Mouse (Mus musculus) right cerebral cortex, postnatal 4 days (tissue): ENCODE results near the gene Dnajb3.
"Not testable (repeated sequence)": the region's sequence is repeated elsewhere in the genome, so short reads cannot be mapped to it uniquely, and the experiment has no call there.

Source experiments
- DNase-seq: peaks from one replicate; pipeline ENCODE4 v3.0.0-alpha.2; 2022

Gene Dnajb3

GRCm38 (mm10) chr1:88214462-88214952 lies 8.9 kb upstream of the Dnajb3 start:
- DNase-seq: no peak

DNA sequence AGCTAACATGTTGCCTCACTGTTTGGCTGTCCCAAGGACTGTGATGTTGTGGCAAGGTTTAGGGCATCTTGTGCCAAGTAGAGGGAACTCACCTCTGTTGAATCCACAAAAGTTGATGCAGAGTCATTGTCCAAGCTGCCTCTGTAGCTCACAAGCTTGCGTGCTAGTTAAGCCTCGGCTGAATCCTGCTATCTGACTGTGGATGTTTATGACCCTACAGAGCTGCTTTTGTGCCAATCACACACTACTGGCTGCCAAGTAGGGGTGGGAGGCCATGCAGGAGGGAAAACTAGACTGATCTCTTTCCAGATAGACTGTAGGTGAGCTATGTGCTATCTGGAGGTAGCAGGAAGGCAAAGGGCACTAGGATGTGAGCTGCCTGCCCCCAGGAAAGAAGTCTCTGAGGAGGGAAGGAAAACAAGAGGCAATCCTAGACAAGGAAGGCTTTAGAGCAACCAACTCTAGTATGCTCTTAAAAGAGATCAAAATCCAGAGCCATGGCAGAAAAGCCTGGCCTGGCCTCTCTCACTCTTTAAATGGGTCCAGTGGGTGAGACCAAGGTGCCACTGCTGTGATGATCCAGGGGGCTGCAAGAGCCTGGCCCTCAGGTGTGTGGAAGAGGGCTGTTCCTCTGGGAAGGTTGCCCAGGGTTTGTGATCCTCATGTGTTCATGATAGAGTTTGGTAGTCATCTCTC lies 8.3 kb upstream of the Dnajb3 start:
- no peak for DNase-seq

DNA sequence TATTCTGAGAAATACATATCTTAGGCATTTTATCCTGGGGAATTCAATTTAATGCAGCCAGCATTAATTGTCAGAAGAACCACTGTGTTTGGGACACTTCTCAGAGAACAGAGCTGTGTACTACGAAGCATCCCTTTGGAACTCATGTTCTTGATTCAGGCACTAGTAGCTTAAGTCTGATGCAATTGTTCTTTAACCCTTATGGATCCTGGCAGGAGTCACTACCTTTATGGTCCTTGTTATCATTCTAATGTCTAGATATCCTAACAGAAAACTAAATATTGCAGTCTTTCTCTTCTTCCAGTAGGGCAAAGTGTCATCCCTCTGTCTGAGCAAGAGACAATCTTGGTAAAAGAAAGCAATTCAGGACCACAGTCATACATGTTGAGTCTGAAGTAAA lies 7.5 kb upstream of the Dnajb3 start:
- DNase-seq: no peak

GRCm38 (mm10) chr1:88212341-88213045 lies 6.9 kb upstream of the Dnajb3 start:
- DNase-seq: no peak

GRCm38 (mm10) chr1:88211812-88212211 lies 6.2 kb upstream of the Dnajb3 start, which contains the start of gene Ugt1a1:
TSS of gene Ugt1a1 (plus strand) at chr1:88211959.
- DNase-seq: no peak

- no peak for DNase-seq
Measured at GRCm38 (mm10) chr1:88206843-88207479, 1.4 kb upstream of the Dnajb3 start.

DNA sequence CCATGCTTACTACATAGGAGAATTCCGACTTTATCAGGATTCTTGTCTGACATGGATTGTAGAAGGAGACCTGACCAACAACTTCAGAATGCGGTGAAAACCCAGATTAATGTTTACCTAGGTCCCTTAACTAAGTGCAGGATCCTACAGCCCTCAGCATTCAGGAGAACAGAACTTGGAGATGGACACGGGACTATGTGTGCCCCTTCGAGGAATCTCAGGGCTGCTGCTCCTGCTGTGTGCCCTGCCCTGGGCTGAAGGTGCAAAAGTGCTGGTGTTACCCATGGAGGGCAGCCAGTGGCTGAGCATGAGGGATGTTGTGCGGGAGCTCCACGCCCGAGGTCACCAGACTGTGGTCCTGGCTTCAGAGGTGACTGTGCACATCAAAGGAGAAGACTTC lies 5.1 kb downstream of the Dnajb3 start, which contains the start of gene Ugt1a2:
TSS of gene Ugt1a2 (plus strand) at position 146 of the 400 bp plus-strand sequence.
- DNase-seq: no peak

DNA sequence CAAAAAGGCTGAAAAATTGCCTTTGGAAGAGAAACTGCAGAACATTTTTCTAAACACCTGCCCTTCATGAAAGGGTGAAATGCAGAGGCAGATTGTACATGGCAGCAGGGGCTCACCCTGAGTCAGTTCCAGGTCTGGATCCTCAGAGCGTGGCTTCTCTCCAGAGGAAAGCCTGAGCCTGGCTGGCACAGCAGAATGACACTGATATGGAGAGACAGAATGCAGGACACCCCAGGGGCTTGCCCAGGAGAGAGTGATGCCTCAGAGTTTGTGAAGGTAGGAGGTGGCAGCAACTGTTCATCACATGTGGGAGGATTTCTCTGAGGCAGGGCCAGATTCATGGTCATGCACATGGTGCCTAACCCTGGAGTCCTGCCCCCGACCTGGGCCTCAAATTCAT lies 5.6 kb downstream of the Dnajb3 start:
- DNase-seq: no peak

DNA sequence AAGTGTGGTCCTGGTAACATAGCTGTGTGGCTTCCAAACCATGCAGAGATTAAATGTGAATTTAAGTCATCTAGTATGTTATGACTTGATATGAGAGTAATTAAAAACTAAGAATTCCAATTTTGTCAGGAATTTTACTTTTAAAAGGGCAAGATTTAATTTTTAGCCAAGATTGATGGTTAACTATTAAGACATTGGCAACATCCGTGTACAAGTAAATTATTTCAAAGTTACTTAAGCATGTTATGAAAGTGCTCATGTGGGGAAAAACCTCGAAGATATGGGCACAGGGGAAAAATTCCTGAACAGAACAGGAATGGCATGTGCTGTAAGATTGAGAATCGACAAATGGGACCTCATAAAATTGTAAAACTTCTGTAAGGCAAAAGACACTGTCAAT lies 8.1 kb downstream of the Dnajb3 start:
- no peak for DNase-seq

DNA sequence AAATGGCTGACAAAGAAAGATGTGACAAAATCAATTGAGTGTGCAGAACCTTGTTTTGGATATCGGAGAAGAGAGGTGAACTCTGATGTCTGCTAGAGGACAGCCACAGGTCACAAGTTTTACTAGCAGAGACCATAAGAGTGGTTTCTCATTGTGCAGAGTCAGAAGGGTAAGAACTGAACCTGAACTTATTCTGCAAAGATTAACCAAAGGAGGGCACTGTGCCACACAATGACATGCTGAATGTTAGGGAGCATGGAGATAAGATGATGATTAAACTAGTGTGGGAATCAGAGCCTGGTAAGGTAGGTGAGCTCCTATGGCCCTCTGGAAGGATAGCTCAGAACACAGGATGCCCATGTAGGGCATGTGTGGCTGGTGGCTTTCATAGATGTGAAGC lies 9.9 kb downstream of the Dnajb3 start:
- DNase-seq: no peak

DNA sequence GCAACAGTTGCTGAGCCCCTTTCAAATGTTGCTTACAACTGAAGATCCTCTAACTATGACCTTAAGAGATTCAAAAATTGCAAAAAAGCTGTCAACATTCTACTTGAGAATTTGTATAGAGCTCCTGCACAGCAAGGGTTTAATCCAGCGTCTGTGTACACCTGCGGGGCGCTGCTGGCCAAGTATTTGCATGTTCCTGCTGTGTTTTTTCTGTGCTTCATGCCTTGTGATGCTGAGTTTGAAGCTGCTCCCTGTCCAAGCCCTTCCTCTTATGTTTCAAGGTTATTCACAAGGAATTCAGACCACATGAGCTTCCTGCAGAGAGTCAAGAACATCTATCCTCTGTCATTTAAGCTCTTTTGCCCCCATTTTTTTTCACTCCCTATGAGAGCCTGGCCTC lies 13.4 kb downstream of the Dnajb3 start:
- DNase-seq: no peak

DNA sequence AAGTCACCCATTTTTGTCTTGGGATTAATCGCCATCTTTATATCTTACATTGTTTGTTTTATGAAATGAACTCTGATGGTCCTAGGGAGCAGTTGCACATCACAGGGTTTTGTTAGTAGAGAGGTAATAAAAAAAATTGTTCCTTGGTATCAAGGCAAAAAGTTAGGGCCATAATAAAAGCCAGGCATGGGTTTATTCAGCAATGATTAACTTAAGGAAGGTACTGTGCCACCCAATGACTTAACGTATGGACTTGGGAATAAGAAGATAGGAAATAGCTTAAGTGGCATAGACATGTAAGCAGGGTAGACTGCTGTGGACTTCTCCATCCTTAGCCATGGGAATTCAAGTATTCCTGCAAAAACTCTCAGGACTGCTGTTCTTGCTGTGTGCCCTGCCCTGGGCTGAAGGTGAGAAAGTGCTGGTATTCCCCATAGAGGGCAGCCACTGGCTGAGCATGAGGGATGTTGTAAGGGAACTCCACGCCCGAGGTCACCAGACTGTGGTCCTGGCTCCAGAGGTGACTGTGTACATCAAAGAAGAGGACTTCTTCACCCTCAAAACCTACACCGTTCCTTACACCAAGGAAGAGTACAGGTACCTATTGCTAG lies 19.2 kb downstream of the Dnajb3 start:
- DNase-seq: no peak

GRCm38 (mm10) chr1:88179657-88180056 lies 25.9 kb downstream of the Dnajb3 start:
- no peak for DNase-seq

DNA sequence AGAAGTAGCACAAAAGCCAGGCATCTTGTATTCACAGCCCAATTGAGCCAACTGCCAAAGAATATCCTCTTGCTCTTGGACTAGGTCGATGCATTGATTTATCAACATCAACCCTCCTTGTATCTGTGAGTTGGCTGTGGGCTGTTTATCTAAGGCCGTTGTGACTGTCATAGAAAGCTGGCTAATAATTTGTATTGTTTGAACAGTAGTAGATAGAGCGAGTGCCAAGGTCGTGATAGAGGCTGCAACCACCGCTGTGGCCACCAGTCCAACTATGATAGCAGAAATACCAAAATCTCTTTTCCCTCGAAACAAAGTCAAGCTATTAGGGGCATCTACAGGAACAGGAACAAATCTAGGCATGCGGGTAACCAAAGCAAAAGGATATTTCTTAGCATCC lies 33.4 kb downstream of the Dnajb3 start:
- DNase-seq: not testable (repeated sequence)

DNA sequence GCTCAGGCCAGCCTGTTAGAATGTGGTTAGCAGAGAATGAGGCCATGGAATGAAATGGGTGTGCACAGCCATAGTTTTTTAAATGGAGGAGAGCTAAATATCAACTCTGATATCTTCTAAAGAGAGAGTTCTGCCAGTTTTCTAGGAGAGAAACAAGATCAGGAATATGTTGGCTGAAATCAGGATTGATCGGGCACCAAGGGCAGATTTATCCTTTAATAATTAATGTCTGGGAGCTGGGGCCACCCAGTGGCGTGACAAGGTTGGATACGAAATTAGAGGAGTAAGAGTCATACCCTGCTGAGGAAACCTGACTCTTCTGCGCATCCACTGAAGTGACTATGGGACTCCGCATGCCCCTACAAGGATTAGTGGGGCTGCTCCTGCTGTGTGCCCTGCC lies 39.9 kb downstream of the Dnajb3 start, which contains the start of gene Ugt1a5:
TSS of gene Ugt1a5 (plus strand) at position 302 of the 400 bp plus-strand sequence.
- DNase-seq: no peak

DNA sequence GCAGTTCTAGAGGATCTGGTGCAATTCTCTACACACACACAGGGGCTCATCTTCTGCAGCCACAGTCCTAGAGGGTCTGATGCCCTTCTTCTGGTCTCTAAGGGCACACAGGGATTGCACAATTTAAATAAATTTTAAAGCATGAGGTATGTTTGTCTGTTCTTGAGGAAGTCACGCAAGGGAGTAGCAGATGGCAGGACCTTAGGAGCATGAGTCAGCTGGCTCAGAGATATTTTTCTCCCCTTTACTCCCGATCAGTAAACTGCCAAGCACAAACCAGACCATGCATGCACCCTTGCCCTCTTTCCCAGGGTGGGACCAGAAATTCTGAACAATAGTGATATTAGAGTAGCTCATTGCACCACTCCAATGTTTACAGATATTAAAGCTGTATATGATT lies 47.2 kb downstream of the Dnajb3 start:
- DNase-seq: no peak
